Mouse (Mus musculus): Measurements from ENCODE around the gene Hbb-bt.
A peak's percentile ranks its signal among the peaks of the same experiment; 100 is the strongest.
"Not testable (repeated sequence)": the region's sequence is repeated elsewhere in the genome, so short reads cannot be mapped to it uniquely, and the experiment has no call there.

Hbb-bt gene

DNA sequence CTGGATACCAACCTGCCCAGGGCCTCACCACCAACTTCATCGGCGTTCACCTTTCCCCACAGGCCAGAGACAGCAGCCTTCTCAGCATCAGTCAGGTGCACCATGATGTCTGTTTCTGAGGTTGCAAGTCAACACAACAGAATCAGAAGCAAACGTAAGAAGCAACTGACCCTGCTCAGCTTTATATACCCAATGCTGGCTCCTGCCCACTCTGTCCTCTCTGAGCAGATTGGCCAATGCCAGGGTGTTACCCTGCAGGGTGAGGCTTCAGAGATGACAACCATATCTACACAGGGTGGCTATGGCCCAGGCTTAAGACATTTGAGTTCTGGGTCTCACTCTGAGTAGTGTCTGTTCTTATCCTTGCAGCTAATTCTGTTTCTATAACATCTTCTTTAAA is at the start of gene Hbb-bt:
Gene Hbb-bt, minus strand, starts transcription at position 231 of the 400 bp plus-strand sequence.
- no peak for DNase-seq (ENCODE audit: low read depth, low spot score)

DNA sequence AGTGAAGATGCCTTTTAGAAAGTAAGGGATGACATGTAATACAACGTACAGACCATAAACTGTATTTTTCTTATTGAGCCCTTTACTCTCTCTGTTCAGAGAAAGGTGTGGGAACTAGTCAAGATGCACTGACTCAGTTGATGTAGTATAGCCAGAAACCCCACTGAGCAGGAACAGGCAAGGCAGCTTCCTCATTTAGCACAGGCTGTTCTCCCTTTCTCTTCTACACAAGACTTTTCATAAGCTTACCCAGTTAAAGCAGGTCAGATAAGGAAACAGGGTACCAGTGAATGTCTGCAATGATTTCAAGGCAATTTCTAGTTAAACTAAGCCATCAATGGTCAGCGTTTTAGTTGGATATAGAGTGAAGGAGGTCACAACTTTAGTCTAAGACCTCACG is 47.7 kb upstream of the Hbb-bt start:
- DNase-seq (ENCODE audit: low read depth, low spot score), result no peak

DNA sequence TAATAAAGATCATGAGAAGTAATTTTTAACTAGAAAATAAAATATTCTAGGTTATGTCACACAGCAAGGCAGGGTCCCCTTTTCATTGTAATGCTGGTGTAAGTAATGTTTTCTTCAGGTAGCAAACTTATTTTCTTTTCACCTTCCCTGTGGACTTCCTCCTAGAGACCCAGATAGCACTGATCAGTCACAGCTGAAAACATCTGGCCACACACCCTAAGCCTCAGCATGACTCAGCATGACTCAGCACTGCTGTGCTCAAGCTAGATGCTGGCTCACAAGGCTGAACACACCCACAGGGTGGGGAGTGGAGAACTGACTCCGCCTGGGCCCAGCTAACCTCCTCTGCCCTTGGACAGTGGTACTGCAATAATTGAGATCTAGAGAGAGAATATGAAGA is 47.1 kb upstream of the Hbb-bt start:
- DNase-seq (ENCODE audit: low read depth, low spot score), result peak; percentile 91

DNA sequence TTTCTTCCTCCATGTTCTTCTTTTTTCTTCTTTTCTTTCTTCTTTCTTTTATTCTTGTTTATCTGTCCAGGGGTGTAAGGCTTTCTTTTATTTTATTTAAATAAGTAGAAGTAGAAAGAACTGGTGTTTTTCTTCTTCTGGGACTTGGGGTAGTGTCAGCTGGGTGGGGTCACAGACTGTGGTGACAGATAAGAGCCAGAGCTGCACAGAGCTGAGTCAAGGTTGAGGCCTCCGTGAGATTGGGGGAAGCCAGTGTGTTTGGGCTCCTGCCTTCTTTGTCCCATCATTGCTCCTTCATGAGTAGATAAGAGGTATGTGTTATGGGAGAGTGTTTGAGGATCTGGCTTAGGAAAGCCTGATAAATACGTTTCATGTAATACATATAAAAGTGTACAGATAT is 45.3 kb upstream of the Hbb-bt start:
- DNase-seq (ENCODE audit: low read depth, low spot score), result no peak

DNA sequence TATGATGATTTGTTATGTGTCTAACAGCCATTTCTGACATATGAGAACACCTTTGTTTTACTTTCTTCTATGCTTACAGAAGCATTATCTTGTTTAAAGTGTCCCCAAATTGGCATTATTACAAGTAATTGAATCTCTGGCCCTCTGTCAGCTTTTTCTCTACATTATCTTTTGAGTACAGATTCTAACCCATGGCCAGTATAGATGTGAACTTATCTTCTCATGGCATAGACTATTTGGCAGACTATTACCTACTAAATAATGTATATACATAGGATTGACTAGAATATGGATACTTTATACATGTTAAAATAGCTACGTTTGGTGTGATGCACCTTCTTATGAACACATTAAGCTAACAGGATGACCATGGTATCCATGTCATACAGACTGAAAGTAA is 40.9 kb upstream of the Hbb-bt start:
- DNase-seq (ENCODE audit: low read depth, low spot score), result no peak

DNA sequence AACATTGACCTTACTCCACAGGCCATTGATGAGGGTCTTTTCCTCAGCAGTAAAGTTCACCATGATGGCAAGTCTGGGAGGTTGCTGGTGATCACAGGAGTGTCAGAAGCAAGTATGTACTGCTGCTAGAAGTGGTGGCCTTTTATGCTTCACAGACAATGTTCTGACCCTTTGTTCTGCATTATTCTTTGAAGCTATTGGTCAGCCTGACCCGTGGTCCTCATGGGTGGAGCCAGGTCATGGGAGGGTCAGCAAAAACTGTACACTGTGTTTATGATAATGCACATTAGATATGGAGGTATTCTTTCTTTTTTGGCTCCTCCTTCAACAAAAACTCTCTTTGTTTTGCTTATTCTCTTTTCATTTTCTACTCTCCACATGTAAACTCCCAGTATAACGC is 39.3 kb upstream of the Hbb-bt start, which contains the start of gene Hbb-y:
Gene Hbb-y, minus strand, starts transcription at position 127 of the 400 bp plus-strand sequence.
- no peak for DNase-seq (ENCODE audit: low read depth, low spot score)

DNA sequence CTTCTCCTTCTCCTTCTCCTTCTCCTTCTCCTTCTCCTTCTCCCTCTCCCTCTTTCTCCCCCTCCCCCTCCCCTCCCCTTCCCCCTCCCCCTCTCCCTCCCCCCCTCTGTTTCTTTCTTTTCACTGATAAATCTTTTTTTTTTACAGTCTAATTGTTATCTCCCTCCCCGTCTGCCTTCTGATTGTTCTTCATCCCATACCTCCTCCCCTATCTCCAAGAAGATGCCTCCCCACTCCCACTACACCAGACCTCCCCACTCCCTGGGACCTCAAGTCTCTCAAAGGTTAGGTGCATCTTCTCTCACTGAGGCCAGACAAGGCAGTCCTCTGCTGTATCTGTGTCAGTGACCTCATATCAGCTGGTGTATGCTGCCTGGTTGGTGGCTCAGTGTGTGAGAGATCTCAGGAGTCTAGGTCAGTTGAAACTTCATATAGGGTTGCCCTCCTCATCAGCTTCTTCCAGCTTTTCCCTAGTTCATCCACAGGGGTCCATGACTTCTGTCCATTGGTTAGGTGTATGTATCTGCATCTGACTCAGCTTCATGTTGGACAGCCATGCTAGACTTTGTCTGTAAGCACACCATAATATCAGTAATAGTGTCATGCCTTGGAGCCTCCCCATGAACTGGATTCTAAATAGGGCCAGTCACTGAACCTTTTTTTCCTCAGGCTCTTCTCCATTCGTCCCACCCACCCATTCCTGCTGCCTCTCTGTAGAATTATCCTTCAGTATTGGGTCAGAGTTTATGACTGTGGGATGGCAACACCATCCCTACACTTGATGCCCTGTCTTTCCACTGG is 30.9 kb upstream of the Hbb-bt start:
- no peak for DNase-seq (ENCODE audit: low read depth, low spot score)

DNA sequence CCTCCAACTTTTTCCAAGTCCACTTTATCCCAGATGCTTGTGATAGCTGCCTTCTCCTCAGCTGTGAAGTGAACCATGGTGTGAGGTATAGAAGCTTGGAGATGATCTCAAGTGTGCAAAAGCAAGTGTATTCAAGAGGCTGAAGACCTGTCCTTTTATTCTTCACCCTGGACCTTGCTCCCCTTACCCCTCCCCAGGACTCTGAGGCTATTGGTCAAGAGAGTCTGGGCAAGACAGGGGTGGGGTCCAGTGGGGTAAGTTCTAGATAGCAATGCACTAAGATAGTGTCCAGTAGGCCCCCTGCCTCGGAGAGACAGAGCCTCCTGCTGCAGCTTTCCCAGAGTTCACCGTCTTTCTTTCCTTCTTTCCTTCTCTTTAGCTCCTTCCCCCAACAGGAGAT is 29.2 kb upstream of the Hbb-bt start, which contains the start of gene Hbb-bh1:
Gene Hbb-bh1, minus strand, starts transcription at position 131 of the 400 bp plus-strand sequence.
- no peak for DNase-seq (ENCODE audit: low read depth, low spot score)

DNA sequence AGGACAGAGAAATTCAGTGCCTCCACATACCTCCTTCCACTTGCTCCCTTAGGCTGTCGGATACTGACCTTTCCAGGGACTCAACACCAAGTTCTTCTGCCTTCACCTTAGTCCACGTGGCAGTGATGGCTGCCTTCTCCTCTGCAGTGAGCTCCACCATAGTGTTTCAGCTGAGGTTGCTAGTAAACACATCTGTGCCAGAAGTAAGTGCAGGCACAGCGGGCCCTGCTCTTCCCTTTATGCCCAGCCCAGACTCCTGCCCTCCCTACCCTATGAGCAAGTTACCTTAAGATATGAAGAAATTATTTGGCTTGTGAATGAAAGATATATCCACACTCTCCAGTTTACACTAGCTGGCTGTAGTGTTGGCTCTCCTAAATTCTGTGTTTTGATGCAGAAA is 26.5 kb upstream of the Hbb-bt start, which contains the start of gene Hbb-bh2:
Gene Hbb-bh2, minus strand, starts transcription at position 253 of the 400 bp plus-strand sequence.
- DNase-seq (ENCODE audit: low read depth, low spot score), result no peak

DNA sequence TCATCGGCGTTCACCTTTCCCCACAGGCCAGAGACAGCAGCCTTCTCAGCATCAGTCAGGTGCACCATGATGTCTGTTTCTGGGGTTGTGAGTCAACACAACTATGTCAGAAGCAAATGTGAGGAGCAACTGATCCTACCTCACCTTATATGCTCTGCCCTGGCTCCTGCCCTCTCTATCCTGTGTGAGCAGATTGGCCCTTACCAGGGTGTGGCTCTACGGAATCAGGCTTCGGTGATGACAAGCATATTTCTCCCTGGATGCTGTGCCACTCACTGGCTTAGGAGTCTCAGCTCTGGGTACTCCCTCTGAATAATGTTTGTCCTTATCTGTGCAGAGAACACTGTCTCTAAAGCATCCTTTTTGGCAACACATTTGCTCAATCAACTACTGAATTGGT is 14.0 kb upstream of the Hbb-bt start, which contains the start of gene Hbb-bs:
Gene Hbb-bs, minus strand, starts transcription at position 289 of the 400 bp plus-strand sequence.
- no peak for DNase-seq (ENCODE audit: low read depth, low spot score)

DNA sequence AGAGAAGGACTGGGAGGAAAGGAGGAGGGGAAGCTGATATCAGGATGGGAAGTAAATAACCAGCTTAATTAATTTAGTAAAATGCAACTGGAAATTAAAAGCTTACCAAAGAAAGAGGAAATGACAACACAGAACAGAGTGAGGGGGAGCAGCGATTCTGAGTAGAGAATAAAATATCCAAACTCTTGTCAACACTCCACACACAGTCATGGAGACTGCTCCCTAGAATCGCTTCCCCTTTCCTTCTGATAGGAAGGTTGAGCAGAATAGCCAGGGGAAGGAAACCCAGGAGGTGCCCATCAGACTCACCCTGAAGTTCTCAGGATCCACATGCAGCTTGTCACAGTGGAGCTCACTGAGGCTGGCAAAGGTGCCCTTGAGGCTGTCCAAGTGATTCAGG is 13.3 kb upstream of the Hbb-bt start:
- not testable (repeated sequence) for DNase-seq (ENCODE audit: low read depth, low spot score)

DNA sequence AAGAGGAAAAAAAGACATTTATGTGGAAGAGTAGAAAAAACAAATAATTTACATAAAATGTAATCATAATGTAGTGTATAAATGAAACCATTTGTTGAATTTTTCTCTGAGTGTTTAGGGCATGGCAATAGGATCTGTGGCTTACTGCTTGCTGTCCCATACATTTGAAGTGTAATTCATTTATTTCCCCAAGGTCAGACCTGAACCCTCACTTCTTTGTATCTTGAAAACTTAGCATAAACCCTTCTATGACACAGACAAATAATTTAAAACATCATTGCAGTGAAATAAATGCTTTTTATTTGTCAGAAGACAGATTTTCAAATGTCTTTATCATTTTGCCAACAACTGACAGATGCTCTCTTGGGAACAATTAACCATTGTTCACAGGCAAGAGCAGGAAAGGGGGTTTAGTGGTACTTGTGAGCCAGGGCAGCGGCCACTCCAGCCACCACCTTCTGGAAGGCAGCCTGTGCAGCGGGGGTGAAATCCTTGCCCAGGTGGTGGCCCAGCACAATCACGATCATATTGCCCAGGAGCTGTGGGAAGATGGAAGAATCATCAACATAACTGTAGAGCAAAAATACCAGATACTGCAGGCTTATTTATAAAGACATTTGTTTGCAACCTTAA is 12.6 kb upstream of the Hbb-bt start:
- DNase-seq (ENCODE audit: low read depth, low spot score), result no peak

DNA sequence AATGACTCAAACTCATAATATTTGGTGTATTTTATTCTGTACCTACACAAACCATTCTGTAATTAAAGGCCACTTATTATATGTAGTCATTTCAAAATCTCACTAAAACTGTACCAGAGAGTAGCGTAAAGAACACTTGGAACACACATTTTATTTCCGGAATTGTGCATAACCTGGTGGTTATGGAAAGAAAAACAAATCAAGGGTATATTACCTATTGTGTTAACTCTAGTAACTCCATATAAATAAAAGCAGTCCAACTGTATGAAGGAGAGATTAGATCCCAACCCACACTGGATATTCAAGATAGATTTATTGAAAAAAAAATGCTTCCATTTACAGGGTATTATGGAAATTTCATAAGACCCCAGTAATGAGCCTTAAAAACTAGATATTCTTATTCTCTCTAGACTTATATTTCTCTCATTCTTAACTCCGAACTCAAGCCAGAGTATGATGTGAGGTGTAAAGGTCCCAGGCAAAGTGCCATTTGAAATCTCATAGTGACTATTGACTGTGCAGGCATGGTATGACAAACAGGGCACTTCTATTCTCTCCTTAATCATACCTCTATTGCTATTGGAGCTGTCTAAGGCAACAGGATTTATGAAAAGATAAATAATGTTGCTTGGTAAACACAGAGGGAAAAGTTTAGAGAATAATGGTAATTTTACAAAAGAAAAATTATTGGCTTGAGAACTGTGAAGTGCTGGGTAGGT is 11.9 kb upstream of the Hbb-bt start:
- DNase-seq (ENCODE audit: low read depth, low spot score), result no peak

DNA sequence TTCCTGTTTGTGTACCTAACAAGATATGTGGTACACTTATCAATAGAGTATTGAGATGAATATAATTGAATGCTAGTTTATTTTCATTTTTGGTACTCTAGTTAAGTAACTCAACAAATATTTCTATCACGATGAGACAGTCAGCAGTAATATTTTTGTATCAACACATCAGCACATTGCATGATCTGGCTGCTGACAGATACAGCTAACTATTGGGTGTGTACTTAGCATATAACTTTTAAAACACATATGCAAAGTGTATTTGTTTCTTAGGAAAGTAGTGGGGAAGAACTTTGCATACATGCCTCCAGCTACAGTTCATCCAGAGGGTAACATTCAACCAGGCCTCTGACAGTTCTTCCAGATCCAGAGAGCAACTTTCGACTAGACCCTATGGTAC is 10.8 kb upstream of the Hbb-bt start:
- DNase-seq (ENCODE audit: low read depth, low spot score), result no peak

DNA sequence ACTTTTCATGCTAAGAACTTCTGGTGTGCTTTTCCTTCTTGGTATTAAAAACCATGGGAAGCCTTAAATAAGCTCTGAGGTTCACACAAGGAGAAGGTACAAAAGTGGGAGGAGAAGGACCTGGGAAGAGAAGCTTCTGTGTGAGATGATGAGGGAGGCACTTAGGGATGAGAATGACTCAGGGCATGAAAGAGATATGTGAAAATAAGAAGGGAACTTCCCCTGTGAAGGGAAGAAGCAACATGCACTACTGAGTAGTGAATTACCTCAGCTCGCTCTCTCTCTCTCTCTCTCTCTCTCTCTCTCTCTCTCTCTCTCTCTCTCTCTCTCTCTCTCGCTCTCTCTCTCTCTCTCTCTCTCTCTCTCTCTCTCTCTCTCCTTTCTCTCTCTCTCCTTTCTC is 1.3 kb upstream of the Hbb-bt start:
- not testable (repeated sequence) for DNase-seq (ENCODE audit: low read depth, low spot score)

DNA sequence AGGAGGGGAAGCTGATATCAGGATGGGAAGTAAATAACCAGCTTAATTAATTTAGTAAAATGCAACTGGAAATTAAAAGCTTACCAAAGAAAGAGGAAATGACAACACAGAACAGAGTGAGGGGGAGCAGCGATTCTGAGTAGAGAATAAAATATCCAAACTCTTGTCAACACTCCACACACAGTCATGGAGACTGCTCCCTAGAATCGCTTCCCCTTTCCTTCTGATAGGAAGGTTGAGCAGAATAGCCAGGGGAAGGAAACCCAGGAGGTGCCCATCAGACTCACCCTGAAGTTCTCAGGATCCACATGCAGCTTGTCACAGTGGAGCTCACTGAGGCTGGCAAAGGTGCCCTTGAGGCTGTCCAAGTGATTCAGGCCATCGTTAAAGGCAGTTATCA is 644 bp downstream of the Hbb-bt start:
- DNase-seq (ENCODE audit: low read depth, low spot score), result not testable (repeated sequence)

DNA sequence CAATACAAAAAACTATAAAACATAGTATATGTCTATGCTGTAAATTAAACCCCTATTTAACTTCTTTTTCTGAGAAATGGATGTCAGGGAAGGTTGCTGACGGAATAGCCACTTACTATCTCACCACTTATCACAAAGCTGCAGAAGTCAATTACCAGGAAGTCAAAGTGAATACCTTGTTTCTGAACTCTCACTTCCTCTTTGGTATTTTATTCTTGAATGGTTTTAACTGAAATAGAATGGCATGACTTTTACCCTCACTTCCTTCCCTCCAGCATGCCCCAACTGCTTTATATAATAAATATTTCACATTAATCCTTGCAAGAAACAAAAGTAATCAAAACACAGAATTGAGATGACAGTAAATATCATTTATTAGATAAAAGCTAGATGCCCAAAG is 1.6 kb downstream of the Hbb-bt start:
- no peak for DNase-seq (ENCODE audit: low read depth, low spot score)

DNA sequence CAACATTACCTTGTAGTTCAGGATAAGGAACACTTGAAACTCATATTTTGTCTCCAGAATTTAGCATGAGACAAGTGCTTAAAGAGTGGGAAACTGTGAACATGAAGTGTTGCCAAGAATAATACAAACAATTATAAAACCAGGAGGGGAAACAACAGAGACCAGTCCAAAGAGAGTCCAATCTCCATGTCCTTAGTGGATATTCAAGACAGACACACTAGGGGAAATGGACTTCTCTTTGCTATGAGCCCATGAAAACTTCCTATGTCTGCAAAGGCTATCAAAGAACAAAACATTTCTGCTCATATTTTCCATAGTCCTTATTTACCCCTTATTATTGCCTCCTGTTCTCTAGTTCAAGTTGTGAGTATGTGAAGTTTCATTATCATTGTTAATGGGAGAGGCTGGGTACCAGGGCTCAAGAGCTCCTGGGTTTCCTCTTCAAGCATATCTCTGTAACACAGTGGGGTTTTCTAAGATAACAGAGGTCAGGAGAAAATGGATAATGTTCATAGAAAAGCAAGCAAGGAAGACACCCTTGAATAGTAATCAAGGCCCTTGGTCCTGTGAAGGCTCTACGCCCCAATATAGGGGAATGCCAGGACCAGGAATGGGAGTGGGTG is 2.5 kb downstream of the Hbb-bt start:
- DNase-seq (ENCODE audit: low read depth, low spot score), result no peak

DNA sequence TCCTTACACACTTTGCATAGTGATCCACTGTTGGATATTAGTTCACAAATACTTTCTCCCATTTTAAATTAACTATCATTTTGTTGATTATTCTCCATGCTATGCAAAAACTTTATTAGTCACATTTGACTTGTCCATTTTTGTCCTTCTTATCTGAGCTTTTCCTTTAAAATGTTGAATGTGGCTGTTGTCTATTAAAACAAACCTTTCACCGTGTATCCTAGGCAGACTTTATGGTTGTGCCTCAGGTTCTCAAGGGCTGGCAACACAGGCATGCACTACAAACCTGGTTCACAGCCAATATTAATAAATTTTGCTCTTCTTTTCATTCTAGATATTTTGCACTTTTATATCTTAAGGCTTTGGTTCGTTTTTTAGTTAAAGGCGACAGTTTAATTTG is 3.0 kb downstream of the Hbb-bt start:
- DNase-seq (ENCODE audit: low read depth, low spot score), result no peak

DNA sequence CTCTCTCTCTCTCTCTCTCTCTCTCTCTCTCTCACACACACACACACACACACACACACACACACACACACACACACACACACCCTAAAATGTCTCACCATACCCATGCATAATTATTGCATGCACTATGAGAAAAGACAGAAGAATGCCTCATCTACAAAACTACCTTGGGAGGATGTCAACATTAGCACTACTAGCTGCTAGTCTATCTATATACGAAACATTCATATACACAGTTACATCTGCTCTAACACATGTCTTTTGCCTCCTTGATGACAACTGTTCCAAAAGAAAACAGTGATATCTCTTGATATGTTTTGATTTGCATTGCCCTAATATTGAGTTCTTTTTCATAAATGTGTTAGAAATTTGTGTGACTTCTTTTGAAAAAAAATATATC is 3.5 kb downstream of the Hbb-bt start:
- no peak for DNase-seq (ENCODE audit: low read depth, low spot score)

DNA sequence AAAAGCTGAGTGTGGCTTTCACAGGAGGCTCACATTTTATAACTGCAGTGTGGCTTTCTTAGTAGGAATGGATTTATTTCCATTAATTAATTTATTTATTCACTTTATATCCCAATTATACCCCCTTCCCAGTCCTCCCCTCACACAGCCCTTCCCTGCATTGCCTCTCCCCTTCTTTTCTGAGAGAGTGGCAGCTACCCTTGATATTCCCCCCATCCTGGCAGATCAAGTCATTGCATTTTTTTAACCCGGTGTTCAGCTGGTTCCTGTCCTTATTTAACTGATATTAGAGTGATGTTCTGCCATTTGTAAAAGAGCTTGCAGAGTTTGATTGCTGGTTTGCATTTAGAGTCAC is 4.0 kb downstream of the Hbb-bt start:
- no peak for DNase-seq (ENCODE audit: low read depth, low spot score)
